Mouse (Mus musculus) limb, embryonic 13.5 days (tissue): ENCODE results near the gene Slc25a53. TPM values are rescaled to one million over a fixed set of nuclear protein-coding genes. Genes with fewer than 3 reads are reported as not detected.
"Not testable (repeated sequence)": the region's sequence is repeated elsewhere in the genome, so short reads cannot be mapped to it uniquely, and the experiment has no call there.

Experiments used
- ATAC-seq: fragments of 200-750 bp; cut with Nextera tagmentation; 2 replicates; pipeline ENCODE4 v1.8.0; 2017; ENCODE audit warnings: low read depth, moderate number of reproducible peaks, moderate TSS enrichment; ENCODE audit not compliant: low FRiP score
- H3K27ac ChIP-seq: fragments of 300-500 bp; sonication (generic); 2 replicates; pipeline ENCODE4 v1.5.1; 2015; ENCODE audit warnings: inconsistent platforms, mild to moderate bottlenecking, moderate library complexity
- H3K27me3 ChIP-seq: fragments of 300-500 bp; sonication (generic); 2 replicates; pipeline ENCODE4 v1.6.1; 2015; ENCODE audit warnings: mild to moderate bottlenecking, inconsistent platforms
- H3K36me3 ChIP-seq: fragments of 300-500 bp; sonication (generic); 2 replicates; pipeline ENCODE4 v1.6.1; 2015; ENCODE audit warnings: inconsistent platforms, mild to moderate bottlenecking, moderate library complexity
- H3K4me1 ChIP-seq: fragments of 300-500 bp; sonication (generic); 2 replicates; pipeline ENCODE4 v1.6.1; 2015; ENCODE audit warnings: inconsistent platforms
- H3K4me2 ChIP-seq: fragments of 300-500 bp; sonication (generic); replicated peaks from 2 replicates; pipeline ENCODE4 v1.6.1; 2015; ENCODE audit warnings: inconsistent platforms, mild to moderate bottlenecking, moderate library complexity
- H3K4me3 ChIP-seq: fragments of 300-500 bp; sonication (generic); 2 replicates; pipeline ENCODE4 v1.5.1; 2015; ENCODE audit warnings: moderate library complexity, mild to moderate bottlenecking, inconsistent platforms
- H3K9ac ChIP-seq: fragments of 300-500 bp; sonication (generic); 2 replicates; pipeline ENCODE4 v1.6.1; 2015; ENCODE audit warnings: mild to moderate bottlenecking, inconsistent platforms
- H3K9me3 ChIP-seq: fragments of 300-500 bp; sonication (generic); 2 replicates; pipeline ENCODE4 v1.6.1; 2016; ENCODE audit warnings: inconsistent platforms
- WGBS: fragments of 180-500 bp; shearing (Covaris S2); methylation state at CpG from one replicate; pipeline ENCODE4 v1.1.7; 2015; 5-methylcytosine and 5-hydroxymethylcytosine counted together
- polyA plus RNA-seq: library from polyadenylated mRNA; unstranded; fragments of >200 nt; fragmentation: Nextera tagmentation; extraction: Ambion mirVana; gene quantifications from 2 replicates; pipeline ENCODE4 v1.2.1, GENCODE M21; 2015

The Slc25a53 gene
- polyA plus RNA-seq, 1 experiment from 2014 or later, result 12.4 TPM

- Histone ChIP-seq H3K4me2 (no peak overlapping the region), H3K9ac (no peak overlapping the region), H3K27ac (no peak overlapping the region), H3K9me3 (no peaks in the 10 kb centered on the region), H3K27me3 (peaks cover 26% of the 10 kb centered on the region; the same call in 1 of the 2 replicates), H3K4me3 (no peak overlapping the region), H3K36me3 (no peaks in the 10 kb centered on the region), H3K4me1 (no peaks in the 10 kb centered on the region)
- WGBS, result 74% methylated on average over 2 of the region's 2 CpGs
- ATAC-seq, result no peak
Measured at GRCm38 (mm10) chrX:136996256-136996655, 41.8 kb downstream of the Slc25a53 start.

GRCm38 (mm10) chrX:136993641-136994040 lies 44.5 kb downstream of the Slc25a53 start:
- WGBS, result 37% methylated on average over 14 of the region's 14 CpGs
- H3K9ac ChIP-seq, result peak overlapping the region; percentile 59
- no peak overlapping the region for H3K27ac ChIP-seq
- H3K4me1 ChIP-seq, result no peaks in the 10 kb centered on the region
- peak overlapping the region; percentile 50 for H3K4me3 ChIP-seq
- no peaks in the 10 kb centered on the region for H3K36me3 ChIP-seq
- H3K27me3 ChIP-seq, result peaks cover 30% of the 10 kb centered on the region; the same call in 1 of the 2 replicates
- H3K4me2 ChIP-seq, result peak overlapping the region; percentile 64
- ATAC-seq, result no peak
- no peaks in the 10 kb centered on the region for H3K9me3 ChIP-seq

- Histone ChIP-seq H3K4me2 (peak within 1 kb of the TSS; percentile 64), H3K4me1 (no peaks in the 10 kb centered on the region), H3K9ac (peak within 1 kb of the TSS; percentile 59), H3K27ac (no peak within 1 kb of the TSS), H3K36me3 (no peaks in the 10 kb centered on the region), H3K27me3 (peaks cover 30% of the 10 kb centered on the region; the same call in 1 of the 2 replicates), H3K4me3 (peak within 1 kb of the TSS; percentile 50), H3K9me3 (no peaks in the 10 kb centered on the region)
- peak; percentile 99 for ATAC-seq
- WGBS, result 13% methylated on average over 26 of the region's 26 CpGs
Measured at GRCm38 (mm10) chrX:136992978-136993547, 45.0 kb downstream of the Slc25a53 start, which contains the start of gene Zcchc18. Zcchc18 (plus strand) TSS chrX:136993155.

- Histone ChIP-seq H3K27me3 (peaks cover 30% of the 10 kb centered on the region; the same call in 1 of the 2 replicates), H3K9ac (peak overlapping the region; percentile 45), H3K27ac (no peak overlapping the region), H3K36me3 (no peaks in the 10 kb centered on the region), H3K4me2 (peak overlapping the region; percentile 64), H3K4me1 (no peaks in the 10 kb centered on the region), H3K4me3 (peak overlapping the region; percentile 50), H3K9me3 (no peaks in the 10 kb centered on the region)
- 14% methylated on average over 19 of the region's 19 CpGs for WGBS
- ATAC-seq, result peak; percentile 2; the same call in 1 of the 2 replicates
Measured at GRCm38 (mm10) chrX:136992191-136992965, 45.7 kb downstream of the Slc25a53 start.

GRCm38 (mm10) chrX:136991274-136991673 lies 46.8 kb downstream of the Slc25a53 start:
- no peak overlapping the region for H3K9ac ChIP-seq
- ATAC-seq, result no peak
- 56% methylated on average over 2 of the region's 2 CpGs for WGBS
- H3K36me3 ChIP-seq, result no peaks in the 10 kb centered on the region
- H3K9me3 ChIP-seq, result no peaks in the 10 kb centered on the region
- no peaks in the 10 kb centered on the region for H3K4me1 ChIP-seq
- no peak overlapping the region for H3K4me3 ChIP-seq
- H3K4me2 ChIP-seq, result no peak overlapping the region
- peaks cover 30% of the 10 kb centered on the region; the same call in 1 of the 2 replicates for H3K27me3 ChIP-seq
- no peak overlapping the region for H3K27ac ChIP-seq

- ATAC-seq, result no peak
- Histone ChIP-seq H3K4me3 (no peak overlapping the region), H3K9ac (no peak overlapping the region), H3K4me1 (no peaks in the 10 kb centered on the region), H3K4me2 (no peak overlapping the region), H3K27ac (no peak overlapping the region), H3K9me3 (no peaks in the 10 kb centered on the region), H3K27me3 (peaks cover under 1% of the 10 kb centered on the region; the same call in 1 of the 2 replicates), H3K36me3 (no peaks in the 10 kb centered on the region)
Measured at GRCm38 (mm10) chrX:136986039-136986438, 52.1 kb downstream of the Slc25a53 start.

- no peaks in the 10 kb centered on the region for H3K9me3 ChIP-seq
- H3K36me3 ChIP-seq, result no peaks in the 10 kb centered on the region
- no peak for ATAC-seq
- no peak overlapping the region for H3K27ac ChIP-seq
- H3K9ac ChIP-seq, result no peak overlapping the region
- no peaks in the 10 kb centered on the region for H3K27me3 ChIP-seq
- H3K4me2 ChIP-seq, result no peak overlapping the region
- H3K4me3 ChIP-seq, result no peak overlapping the region
- no peaks in the 10 kb centered on the region for H3K4me1 ChIP-seq
Measured at GRCm38 (mm10) chrX:136978616-136979015, 59.5 kb downstream of the Slc25a53 start.

GRCm38 (mm10) chrX:136976424-136977084 lies 61.5 kb downstream of the Slc25a53 start, which contains the start of the genes Tmsb15l and Tmsb15b1:
Tmsb15l (minus strand) TSS chrX:136976869.
Tmsb15b1 (minus strand) TSS chrX:136976874.
- Histone ChIP-seq H3K27me3 (no peaks in the 10 kb centered on the region), H3K4me2 (peak within 1 kb of the TSS; percentile 62), H3K4me3 (peak within 1 kb of the TSS; percentile 49), H3K9ac (peak within 1 kb of the TSS; percentile 56; the same call in 1 of the 2 replicates), H3K4me1 (no peaks in the 10 kb centered on the region), H3K36me3 (no peaks in the 10 kb centered on the region), H3K27ac (no peak within 1 kb of the TSS), H3K9me3 (no peaks in the 10 kb centered on the region)
- WGBS, result 22% methylated on average over 15 of the region's 15 CpGs
- peak; percentile 100 for ATAC-seq

GRCm38 (mm10) chrX:136975397-136975796 lies 62.7 kb downstream of the Slc25a53 start, which contains the start of gene Tmsb15b2:
Tmsb15b2 (minus strand) TSS chrX:136975497.
- 85% methylated on average over 6 of the region's 6 CpGs for whole genome bisulfite sequencing
- H3K27me3 ChIP-seq, H3K9me3 ChIP-seq, H3K27ac ChIP-seq, ATAC-seq, H3K36me3 ChIP-seq, H3K4me1 ChIP-seq: not testable (repeated sequence)
- Histone ChIP-seq H3K4me2 (peak within 1 kb of the TSS; percentile 62), H3K9ac (peak within 1 kb of the TSS; percentile 56; the same call in 1 of the 2 replicates), H3K4me3 (peak within 1 kb of the TSS; percentile 49)

- Histone ChIP-seq H3K4me2 (no peak overlapping the region), H3K4me3 (no peak overlapping the region), H3K36me3 (no peaks in the 10 kb centered on the region), H3K9ac (no peak overlapping the region), H3K27ac (no peak overlapping the region), H3K9me3 (no peaks in the 10 kb centered on the region), H3K27me3 (no peaks in the 10 kb centered on the region), H3K4me1 (no peaks in the 10 kb centered on the region)
- 24% methylated on average over 2 of the region's 2 CpGs for WGBS
- no peak for ATAC-seq
Measured at GRCm38 (mm10) chrX:136959688-136960087, 78.4 kb downstream of the Slc25a53 start.

- H3K36me3 ChIP-seq, H3K4me1 ChIP-seq, H3K9me3 ChIP-seq, ATAC-seq, H3K27me3 ChIP-seq, H3K9ac ChIP-seq, H3K27ac ChIP-seq: not testable (repeated sequence)
- WGBS, result 59% methylated on average over 5 of the region's 5 CpGs
- Histone ChIP-seq H3K4me2 (peak overlapping the region; percentile 54), H3K4me3 (peak overlapping the region; percentile 42)
Measured at GRCm38 (mm10) chrX:136958300-136958699, 79.8 kb downstream of the Slc25a53 start.
